Mouse (Mus musculus): ENCODE results near the gene Srrm1.

GRCm38 (mm10) chr4:135291841-135292240 is 61.3 kb downstream of the Srrm1 start:
- TF ChIP-seq POLR2A (IDR thresholded peaks at IDR 0.05; ENCODE audit: low read depth, low read length) (no peak), CTCF (conservative IDR thresholded peaks at IDR 0.05; ENCODE audit: insufficient read depth, insufficient read length, low read depth, low read length) (no peak)

Measured in kidney, adult 2 months (tissue).